Mouse (Mus musculus): ENCODE data around the gene Gm10718. TPM values are rescaled to one million over a fixed set of nuclear protein-coding genes. Genes with fewer than 3 reads are reported as not detected.

Gene Gm10718
- polyA plus RNA-seq, 1 experiment from 2014 or later, result 0.95 TPM

Small RNA genes lying within 50 kb of the gene (microRNA-seq; reads per million reads assigned to microRNA genes)
- gene Mir101c, result not detected

Other genes with a start within 250 kb of the Gm10718 start
- not detected in 2 replicates for gene Gm10722, start 22.6 kb upstream of the Gm10718 start, polyA plus RNA-seq (2014; fragmentation: Nextera tagmentation; extraction: Ambion mirVana)
- not detected in 2 replicates for gene Gm11168, start 20.2 kb upstream of the Gm10718 start, polyA plus RNA-seq (2014; fragmentation: Nextera tagmentation; extraction: Ambion mirVana)
- gene Gm10721, start 10.4 kb upstream of the Gm10718 start, polyA plus RNA-seq (2014; fragmentation: Nextera tagmentation; extraction: Ambion mirVana), result not detected in 2 replicates
- gene Gm10720, start 7.9 kb upstream of the Gm10718 start, polyA plus RNA-seq (2014; fragmentation: Nextera tagmentation; extraction: Ambion mirVana), result not detected in 2 replicates
- gene Gm10719, start 6.1 kb upstream of the Gm10718 start, polyA plus RNA-seq (2014; fragmentation: Nextera tagmentation; extraction: Ambion mirVana), result not detected in 2 replicates
- 0.34 and 0.53 TPM in 2 replicates for gene Gm10717, start 1.9 kb downstream of the Gm10718 start, polyA plus RNA-seq (2014; fragmentation: Nextera tagmentation; extraction: Ambion mirVana)
- not detected in 2 replicates for gene Gm17535, start 11.1 kb downstream of the Gm10718 start, polyA plus RNA-seq (2014; fragmentation: Nextera tagmentation; extraction: Ambion mirVana)
- not detected in 2 replicates for gene Gm10715, start 13.3 kb downstream of the Gm10718 start, polyA plus RNA-seq (2014; fragmentation: Nextera tagmentation; extraction: Ambion mirVana)

Data from heart, embryonic 14.5 days (tissue).